Mouse (Mus musculus): ENCODE results near the gene Arhgap24.

Arhgap24 gene

GRCm38 (mm10) chr5:102874605-102875298 is 393.6 kb downstream of the Arhgap24 start:
- DNase-seq (ENCODE audit: low read depth, low spot score), result peak; percentile 64

GRCm38 (mm10) chr5:102875628-102876027 is 394.4 kb downstream of the Arhgap24 start:
- DNase-seq (ENCODE audit: low read depth, low spot score), result no peak

GRCm38 (mm10) chr5:102888482-102889162 is 407.4 kb downstream of the Arhgap24 start:
- no peak for DNase-seq (ENCODE audit: low read depth, low spot score)

- no peak for DNase-seq (ENCODE audit: low read depth, low spot score)
Measured at GRCm38 (mm10) chr5:102889163-102889488, 407.9 kb downstream of the Arhgap24 start.

- no peak for DNase-seq (ENCODE audit: low read depth, low spot score)
Measured at GRCm38 (mm10) chr5:102892226-102892625, 411.0 kb downstream of the Arhgap24 start.

- DNase-seq (ENCODE audit: low read depth, low spot score), result no peak
Measured at GRCm38 (mm10) chr5:102898301-102898700, 417.1 kb downstream of the Arhgap24 start.

- DNase-seq (ENCODE audit: low read depth, low spot score), result no peak
Measured at GRCm38 (mm10) chr5:102899680-102900215, 418.6 kb downstream of the Arhgap24 start.

GRCm38 (mm10) chr5:102901176-102901575 is 420.0 kb downstream of the Arhgap24 start:
- DNase-seq (ENCODE audit: low read depth, low spot score), result no peak

- DNase-seq (ENCODE audit: low read depth, low spot score), result no peak
Measured at GRCm38 (mm10) chr5:102903487-102903886, 422.3 kb downstream of the Arhgap24 start.

GRCm38 (mm10) chr5:102904066-102904465 is 422.9 kb downstream of the Arhgap24 start:
- no peak for DNase-seq (ENCODE audit: low read depth, low spot score)

GRCm38 (mm10) chr5:102905441-102906211 is 424.4 kb downstream of the Arhgap24 start:
- no peak for DNase-seq (ENCODE audit: low read depth, low spot score)

GRCm38 (mm10) chr5:102920199-102920598 is 439.0 kb downstream of the Arhgap24 start:
- no peak for DNase-seq (ENCODE audit: low read depth, low spot score)

- no peak for DNase-seq (ENCODE audit: low read depth, low spot score)
Measured at GRCm38 (mm10) chr5:102926786-102927185, 445.6 kb downstream of the Arhgap24 start.

GRCm38 (mm10) chr5:102930161-102930560 is 449.0 kb downstream of the Arhgap24 start:
- no peak for DNase-seq (ENCODE audit: low read depth, low spot score)

GRCm38 (mm10) chr5:102943864-102944630 is 462.9 kb downstream of the Arhgap24 start:
- peak; percentile 41 for DNase-seq (ENCODE audit: low read depth, low spot score)

GRCm38 (mm10) chr5:102946625-102947024 is 465.4 kb downstream of the Arhgap24 start:
- peak; percentile 75 for DNase-seq (ENCODE audit: low read depth, low spot score)

GRCm38 (mm10) chr5:102947061-102947711 is 466.0 kb downstream of the Arhgap24 start:
- no peak for DNase-seq (ENCODE audit: low read depth, low spot score)

Data from telencephalon, adult 2 months (tissue).